Mouse (Mus musculus): ENCODE results near the gene Zbtb7a.
"Not testable (repeated sequence)": the region's sequence is repeated elsewhere in the genome, so short reads cannot be mapped to it uniquely, and the experiment has no call there.

Gene Zbtb7a

DNA sequence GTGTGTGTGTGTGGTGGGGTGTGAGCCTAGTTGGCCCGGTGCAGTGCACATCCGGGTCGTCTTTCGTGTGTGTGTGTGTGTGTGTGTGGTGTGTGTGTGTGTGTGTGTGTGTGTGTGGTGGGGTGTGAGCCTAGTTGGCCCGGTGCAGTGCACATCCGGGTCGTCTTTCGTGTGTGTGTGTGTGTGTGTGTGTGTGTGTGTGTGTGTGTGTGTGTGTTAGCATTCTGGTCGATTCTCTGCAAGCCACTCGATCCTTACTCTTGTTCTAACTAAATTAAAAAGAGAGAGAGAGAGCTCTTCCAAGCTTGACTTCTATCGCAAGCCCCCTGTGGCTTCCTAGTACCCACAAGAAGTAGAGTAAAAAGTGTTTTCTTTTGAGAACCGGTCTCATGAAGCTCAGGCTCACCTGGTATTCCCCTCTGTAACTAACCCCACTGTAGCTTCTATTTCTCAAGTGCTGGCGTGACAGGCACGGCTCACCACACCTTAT is 34.4 kb downstream of the Zbtb7a start:
- not testable (repeated sequence) for DNase-seq

GRCm38 (mm10) chr10:81173132-81173531 is 38.1 kb downstream of the Zbtb7a start:
- peak; percentile 83 for DNase-seq

DNA sequence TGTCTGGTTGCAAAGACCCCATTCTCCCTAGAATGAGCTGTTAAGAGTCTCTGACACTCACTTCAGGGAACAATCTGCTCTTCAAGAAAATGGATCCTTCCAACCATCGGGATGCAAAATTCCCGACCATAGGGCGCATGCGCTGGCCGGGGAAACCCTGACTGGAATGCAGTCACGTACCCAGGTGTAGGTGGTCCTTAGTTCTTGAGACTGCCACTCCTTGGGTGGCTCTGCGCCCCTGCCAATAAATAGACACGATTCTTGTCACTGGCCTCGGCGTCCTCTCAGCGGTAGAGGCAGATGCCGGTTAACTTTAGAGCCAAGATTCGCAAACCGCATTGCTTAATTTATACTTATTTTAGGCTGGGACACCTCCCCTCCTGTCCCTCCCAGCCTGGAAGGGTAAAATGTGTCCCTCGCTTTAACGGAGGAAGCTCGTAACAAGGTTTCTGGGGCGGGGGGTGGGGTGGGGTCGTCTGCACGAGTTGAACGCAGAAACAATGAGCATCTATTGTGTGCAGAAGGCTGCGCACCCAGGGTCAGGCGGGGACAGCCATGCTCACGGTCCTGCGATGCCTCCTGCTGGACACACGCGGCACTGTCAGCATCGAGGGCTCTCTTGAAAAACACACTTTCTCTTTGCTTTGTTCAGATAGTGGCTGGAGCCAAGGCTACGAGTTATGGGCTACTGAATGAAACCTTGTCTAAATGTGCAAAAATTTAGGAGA is 39.8 kb downstream of the Zbtb7a start:
- peak; percentile 90 for DNase-seq

GRCm38 (mm10) chr10:81175345-81175701 is 40.3 kb downstream of the Zbtb7a start:
- not testable (repeated sequence) for DNase-seq

DNA sequence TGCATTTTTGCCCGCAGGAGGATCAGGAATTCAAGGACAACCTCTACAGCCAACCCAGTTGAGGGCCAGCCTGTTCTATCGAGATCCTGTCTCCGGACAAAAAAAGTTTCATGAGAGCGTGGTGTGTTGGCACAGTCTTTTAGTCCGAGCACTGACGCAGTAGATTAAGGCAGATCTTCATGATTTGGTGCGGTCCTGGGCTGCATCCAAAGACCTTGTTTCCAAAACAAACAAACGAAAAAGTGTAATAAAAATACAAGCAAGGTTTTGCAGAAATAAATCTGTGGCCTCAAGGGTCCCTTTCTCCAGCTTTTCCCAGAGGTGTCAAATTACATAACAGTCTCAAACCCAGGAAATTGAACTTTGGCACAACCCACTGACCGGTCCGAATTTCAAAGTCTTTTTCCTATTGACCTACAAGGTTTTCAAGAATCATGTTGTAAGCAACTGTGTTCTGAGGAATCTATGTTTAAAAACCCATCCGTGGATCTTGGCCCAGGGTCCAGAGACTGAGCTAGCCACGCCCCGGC is 41.0 kb downstream of the Zbtb7a start:
- no peak for DNase-seq

- peak; percentile 100 for DNase-seq
Measured at GRCm38 (mm10) chr10:81176466-81177271, 41.6 kb downstream of the Zbtb7a start, which contains the start of gene Eef2. Gene Eef2 (plus strand): TSS chr10:81176631.

DNA sequence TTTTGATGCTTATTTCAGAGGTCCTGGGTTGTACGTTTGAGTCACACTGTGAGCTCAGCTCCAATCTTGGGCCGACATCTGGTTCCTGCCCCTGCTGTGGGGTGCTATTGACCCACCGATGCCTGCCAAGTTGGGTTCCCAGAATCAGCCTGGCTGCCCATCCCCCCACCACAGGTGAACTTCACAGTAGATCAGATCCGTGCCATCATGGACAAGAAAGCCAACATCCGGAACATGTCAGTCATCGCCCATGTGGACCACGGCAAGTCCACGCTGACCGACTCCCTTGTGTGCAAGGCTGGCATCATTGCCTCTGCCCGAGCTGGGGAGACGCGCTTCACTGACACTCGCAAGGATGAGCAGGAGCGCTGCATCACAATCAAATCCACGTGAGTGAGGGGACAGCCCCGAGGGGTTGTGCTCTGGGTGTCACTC is 42.5 kb downstream of the Zbtb7a start:
- DNase-seq = no peak

- DNase-seq = no peak
Measured at GRCm38 (mm10) chr10:81177958-81178712, 43.1 kb downstream of the Zbtb7a start.

GRCm38 (mm10) chr10:81178927-81179326 is 43.9 kb downstream of the Zbtb7a start:
- no peak for DNase-seq

- no peak for DNase-seq
Measured at GRCm38 (mm10) chr10:81179451-81180342, 44.7 kb downstream of the Zbtb7a start.

DNA sequence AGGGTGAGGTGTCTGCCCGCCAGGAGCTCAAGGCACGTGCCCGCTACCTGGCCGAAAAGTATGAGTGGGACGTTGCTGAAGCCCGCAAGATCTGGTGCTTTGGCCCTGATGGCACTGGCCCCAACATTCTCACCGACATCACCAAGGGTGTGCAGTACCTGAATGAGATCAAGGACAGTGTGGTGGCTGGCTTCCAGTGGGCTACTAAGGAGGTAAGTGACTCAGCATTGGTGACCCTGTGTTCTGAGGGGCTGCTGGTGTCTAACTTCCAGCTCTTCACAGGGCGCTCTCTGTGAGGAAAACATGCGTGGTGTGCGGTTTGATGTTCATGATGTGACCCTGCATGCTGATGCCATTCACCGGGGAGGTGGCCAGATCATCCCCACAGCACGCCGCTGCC is 45.9 kb downstream of the Zbtb7a start:
- no peak for DNase-seq

GRCm38 (mm10) chr10:81181860-81182259 is 46.8 kb downstream of the Zbtb7a start:
- not testable (repeated sequence) for DNase-seq

- DNase-seq = peak; percentile 94
Measured at GRCm38 (mm10) chr10:81182336-81183333, 47.6 kb downstream of the Zbtb7a start, which contains the start of gene Dapk3. Gene Dapk3 (plus strand): TSS chr10:81183005.

DNA sequence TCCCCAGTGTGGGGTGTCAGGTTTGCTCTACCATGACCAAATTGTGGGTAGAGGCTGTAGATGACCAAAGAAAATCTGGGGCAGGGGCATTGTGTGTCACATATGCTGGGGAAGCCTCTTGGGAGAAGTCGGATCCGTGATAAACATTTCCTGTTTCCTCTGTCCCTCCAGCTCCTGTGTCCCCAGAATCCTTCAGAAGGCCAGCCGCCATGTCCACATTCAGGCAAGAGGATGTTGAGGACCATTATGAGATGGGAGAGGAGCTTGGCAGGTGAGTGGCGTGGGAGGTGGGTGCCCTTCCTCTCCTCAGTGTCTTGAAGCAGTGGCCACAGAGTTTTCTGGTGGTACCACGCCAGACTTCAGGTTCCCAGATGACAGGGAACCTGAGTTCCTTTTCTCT is 48.8 kb downstream of the Zbtb7a start, which contains the start of gene 4930442H23Rik:
TSS of gene 4930442H23Rik (minus strand) at position 45 of the 400 bp plus-strand sequence.
- no peak for DNase-seq

DNA sequence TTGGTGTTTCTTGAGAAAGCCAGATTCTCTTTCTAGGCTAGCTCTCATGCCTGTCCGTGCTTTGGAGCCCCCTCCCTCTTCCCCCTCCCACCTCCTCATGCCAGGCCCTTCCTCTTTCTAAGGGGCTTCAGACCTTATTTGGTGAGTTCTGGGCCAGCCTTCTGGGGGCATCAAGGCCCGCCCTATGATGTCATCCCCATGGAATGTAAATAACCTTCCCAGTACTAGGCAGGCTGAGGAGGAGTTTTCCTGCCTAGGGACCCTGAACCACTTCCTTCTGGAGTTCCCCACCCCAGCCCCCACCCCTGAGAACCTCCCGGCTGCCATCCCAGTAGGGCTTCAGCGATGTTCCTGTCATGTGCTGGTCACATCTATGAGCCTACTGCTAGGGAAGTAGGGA is 49.7 kb downstream of the Zbtb7a start:
- no peak for DNase-seq

- DNase-seq = no peak
Measured at GRCm38 (mm10) chr10:81187161-81187560, 52.1 kb downstream of the Zbtb7a start.

DNA sequence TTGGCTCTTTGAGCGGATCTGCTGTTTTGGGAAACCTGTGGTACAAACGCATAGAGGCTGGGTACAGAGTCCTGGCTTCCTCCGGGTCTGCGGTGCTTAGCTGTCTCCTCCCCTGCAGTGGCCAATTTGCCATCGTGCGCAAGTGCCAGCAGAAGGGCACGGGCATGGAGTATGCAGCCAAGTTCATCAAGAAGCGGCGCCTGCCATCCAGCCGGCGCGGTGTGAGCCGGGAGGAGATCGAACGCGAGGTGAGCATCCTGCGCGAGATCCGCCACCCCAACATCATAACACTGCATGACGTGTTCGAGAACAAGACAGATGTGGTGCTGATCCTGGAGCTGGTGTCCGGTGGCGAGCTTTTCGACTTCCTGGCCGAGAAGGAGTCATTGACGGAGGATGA is 54.8 kb downstream of the Zbtb7a start:
- DNase-seq = no peak

GRCm38 (mm10) chr10:81190236-81190911 is 55.4 kb downstream of the Zbtb7a start:
- no peak for DNase-seq

DNA sequence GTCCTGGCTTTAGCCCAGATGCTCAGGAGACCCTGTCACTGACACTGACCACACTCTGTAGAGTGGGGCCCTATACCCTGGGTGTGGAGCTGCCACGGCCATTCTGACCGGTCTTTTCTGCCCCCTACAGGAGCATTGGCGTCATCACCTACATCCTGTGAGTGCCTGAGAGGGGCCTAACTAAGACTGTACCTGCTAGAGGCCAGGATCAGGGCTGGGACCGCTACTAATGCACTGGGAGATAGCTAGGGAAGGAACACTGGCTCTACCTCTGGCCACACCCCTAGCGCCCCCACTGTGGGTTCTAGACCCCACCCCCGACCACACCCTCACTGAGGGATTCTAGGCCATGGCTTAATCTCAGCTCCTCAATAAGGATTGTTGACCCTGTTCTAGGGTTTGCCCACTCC is 55.9 kb downstream of the Zbtb7a start:
- DNase-seq = no peak
